Mouse (Mus musculus) hindbrain, postnatal 0 days (tissue): ENCODE results near the gene Brsk2. TPM values are rescaled to one million over a fixed set of nuclear protein-coding genes. Genes with fewer than 3 reads are reported as not detected.

Experiments
- ATAC-seq: fragments of 200-750 bp; cut with Nextera tagmentation; 2 replicates; pipeline ENCODE4 v1.8.0; 2017; ENCODE audit warnings: mild to moderate bottlenecking, moderate TSS enrichment, moderate library complexity
- DNase-seq: peaks from one replicate; pipeline ENCODE4 v3.0.0-alpha.2; 2015; ENCODE audit warnings: low spot score
- H3K27ac ChIP-seq: fragments of 300-500 bp; sonication (generic); 2 replicates; pipeline ENCODE4 v1.5.1; 2014; ENCODE audit warnings: mild to moderate bottlenecking
- H3K27me3 ChIP-seq: fragments of 300-500 bp; sonication (generic); 2 replicates; pipeline ENCODE4 v1.6.1; 2014; ENCODE audit warnings: low read length, mixed read lengths; ENCODE audit not compliant: insufficient read depth
- H3K36me3 ChIP-seq: fragments of 300-500 bp; sonication (generic); 2 replicates; pipeline ENCODE4 v1.6.1; 2014; ENCODE audit warnings: low read length, mixed read lengths; ENCODE audit not compliant: insufficient read depth
- H3K4me1 ChIP-seq: fragments of 300-500 bp; sonication (generic); 2 replicates; pipeline ENCODE4 v1.6.1; 2014; ENCODE audit warnings: antibody characterized with exemption, low read length, mixed read lengths; ENCODE audit not compliant: insufficient read depth
- H3K4me2 ChIP-seq: fragments of 300-500 bp; sonication (generic); 2 replicates; pipeline ENCODE4 v1.6.1; 2014; ENCODE audit warnings: low read depth, mild to moderate bottlenecking, low read length, moderate library complexity, mixed read lengths
- H3K4me3 ChIP-seq: fragments of 300-500 bp; sonication (generic); 2 replicates; pipeline ENCODE4 v1.5.1; 2014; ENCODE audit warnings: low read length
- H3K9ac ChIP-seq: fragments of 300-500 bp; sonication (generic); replicated peaks from 2 replicates; pipeline ENCODE4 v1.6.1; 2014; ENCODE audit warnings: mild to moderate bottlenecking, low read length, moderate library complexity, mixed read lengths
- H3K9me3 ChIP-seq: fragments of 300-500 bp; sonication (generic); 2 replicates; pipeline ENCODE4 v1.6.1; 2016; ENCODE audit warnings: low read length, mixed read lengths
- CTCF ChIP-seq: IDR thresholded peaks from 2 replicates; pipeline ENCODE4 v1.5.1; 2016; ENCODE audit warnings: antibody characterized with exemption, control low read depth, low read depth
- WGBS: fragments of 180-500 bp; shearing (Covaris S2); extraction: QIAGEN DNeasy Blood & Tissue Kit; methylation state at CpG from one replicate; pipeline ENCODE4 v1.1.7; 2014; 5-methylcytosine and 5-hydroxymethylcytosine counted together
- polyA plus RNA-seq: library from polyadenylated mRNA; unstranded; fragments of >200 nt; fragmentation: Nextera tagmentation; extraction: Ambion mirVana; gene quantifications from 2 replicates; pipeline ENCODE4 v1.2.1, GENCODE M21; 2015
- total RNA-seq: library from RNA; depleted of rRNA; stranded (reverse); fragments of >200 nt; gene quantifications from 2 replicates; pipeline ENCODE4 v1.2.3, GENCODE M21; 2014

The Brsk2 gene
- total and polyA plus RNA-seq, 2 experiments from 2014 or later = 17.9 to 143 TPM

GRCm38 (mm10) chr7:141924917-141925316 lies 24.6 kb upstream of the Brsk2 start:
- 7% methylated on average over 6 of the region's 7 CpGs for WGBS
- no peak overlapping the region for H3K9ac ChIP-seq
- no peaks in the 10 kb centered on the region for H3K4me1 ChIP-seq
- no peak overlapping the region for H3K27ac ChIP-seq
- TF ChIP-seq CTCF = peak; percentile 96
- ATAC-seq = peak; percentile 81; the same call in 1 of the 2 replicates
- no peaks in the 10 kb centered on the region for H3K27me3 ChIP-seq
- no peak overlapping the region for H3K4me3 ChIP-seq
- H3K4me2 ChIP-seq = no peak overlapping the region
- H3K36me3 ChIP-seq = no peaks in the 10 kb centered on the region
- H3K9me3 ChIP-seq = no peaks in the 10 kb centered on the region
- DNase-seq = peak; percentile 90

GRCm38 (mm10) chr7:141928642-141929041 lies 20.9 kb upstream of the Brsk2 start:
- ATAC-seq (no peak), DNase-seq (no peak)
- H3K36me3 ChIP-seq = no peaks in the 10 kb centered on the region
- H3K4me1 ChIP-seq = no peaks in the 10 kb centered on the region
- H3K27ac ChIP-seq = no peak overlapping the region
- TF ChIP-seq CTCF = no peak
- H3K9ac ChIP-seq = no peak overlapping the region
- no peak overlapping the region for H3K4me2 ChIP-seq
- 76% methylated on average over 10 of the region's 10 CpGs for WGBS
- H3K4me3 ChIP-seq = no peak overlapping the region
- no peaks in the 10 kb centered on the region for H3K9me3 ChIP-seq
- no peaks in the 10 kb centered on the region for H3K27me3 ChIP-seq

- no peak overlapping the region for H3K4me3 ChIP-seq
- TF ChIP-seq CTCF = no peak
- ATAC-seq (peak; percentile 94), DNase-seq (peak; percentile 84)
- H3K4me1 ChIP-seq = peaks cover 5% of the 10 kb centered on the region; the same call in 1 of the 2 replicates
- 27% methylated on average over 7 of the region's 7 CpGs for WGBS
- peak overlapping the region; percentile 64; the same call in 1 of the 2 replicates for H3K27ac ChIP-seq
- no peak overlapping the region for H3K4me2 ChIP-seq
- H3K36me3 ChIP-seq = no peaks in the 10 kb centered on the region
- no peak overlapping the region for H3K9ac ChIP-seq
- no peaks in the 10 kb centered on the region for H3K9me3 ChIP-seq
- H3K27me3 ChIP-seq = no peaks in the 10 kb centered on the region
Measured at GRCm38 (mm10) chr7:141934128-141934898, 15.2 kb upstream of the Brsk2 start.

DNA sequence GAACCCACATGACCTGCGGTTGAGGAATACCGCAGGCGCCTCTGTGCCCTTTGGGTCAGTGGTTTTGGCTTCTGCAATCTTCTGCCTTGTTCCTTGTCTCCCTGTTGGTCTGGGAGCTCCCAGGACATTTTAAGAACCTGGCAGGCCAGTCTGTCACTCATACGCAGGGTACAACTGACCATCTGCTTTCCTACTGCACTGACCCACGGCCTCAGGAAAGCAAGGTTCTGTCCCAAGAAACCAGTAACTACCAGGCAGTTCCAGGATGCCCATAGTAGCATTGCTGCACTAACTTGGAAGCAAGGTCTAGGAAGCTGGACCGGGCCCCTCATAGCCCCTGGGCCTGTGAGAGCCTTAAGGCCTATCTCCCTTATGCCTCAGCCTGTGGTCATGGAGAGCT lies 14.6 kb upstream of the Brsk2 start:
- H3K27me3 ChIP-seq = no peaks in the 10 kb centered on the region
- peak overlapping the region; percentile 64; the same call in 1 of the 2 replicates for H3K27ac ChIP-seq
- H3K9ac ChIP-seq = no peak overlapping the region
- no peak overlapping the region for H3K4me2 ChIP-seq
- H3K9me3 ChIP-seq = no peaks in the 10 kb centered on the region
- no peak overlapping the region for H3K4me3 ChIP-seq
- TF ChIP-seq CTCF = no peak
- no peaks in the 10 kb centered on the region for H3K36me3 ChIP-seq
- ATAC-seq (no peak; the same call in 1 of the 2 replicates), DNase-seq (no peak)
- H3K4me1 ChIP-seq = peaks cover 5% of the 10 kb centered on the region; the same call in 1 of the 2 replicates
- WGBS = 49% methylated on average over 6 of the region's 6 CpGs

GRCm38 (mm10) chr7:141943444-141943843 lies 6.1 kb upstream of the Brsk2 start:
- Histone ChIP-seq H3K9me3 (no peaks in the 10 kb centered on the region), H3K36me3 (no peaks in the 10 kb centered on the region), H3K4me1 (peaks cover 21% of the 10 kb centered on the region), H3K4me2 (no peak overlapping the region), H3K27me3 (no peaks in the 10 kb centered on the region), H3K9ac (no peak overlapping the region), H3K27ac (peak overlapping the region; percentile 32; the same call in 1 of the 2 replicates), H3K4me3 (no peak overlapping the region)
- TF ChIP-seq CTCF = no peak
- ATAC-seq (0 out of 2 replicates have a peak, but pooled peaks have one; percentile 36), DNase-seq (peak; percentile 37)
- WGBS = 33% methylated on average over 5 of the region's 5 CpGs

DNA sequence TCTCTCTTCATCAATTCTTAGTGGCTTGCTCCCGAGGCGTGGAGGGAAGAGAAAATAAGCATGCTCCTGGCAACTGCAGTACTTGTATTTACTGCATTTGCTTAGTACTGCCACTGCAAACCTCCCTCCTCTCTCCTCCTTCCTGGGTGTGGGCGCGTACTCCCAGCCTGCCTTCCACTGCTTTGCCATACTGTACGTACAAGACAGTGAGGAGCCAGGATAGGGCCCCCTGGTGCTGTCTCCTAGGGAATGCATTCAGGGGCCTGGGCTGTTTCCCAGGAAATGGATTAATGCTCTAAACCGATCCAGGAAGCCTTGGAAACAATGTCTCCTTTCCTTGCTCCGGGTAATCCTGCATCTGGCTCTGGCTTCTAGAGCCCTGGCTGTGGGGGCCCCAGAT lies 3.6 kb upstream of the Brsk2 start:
- H3K4me2 ChIP-seq = peak overlapping the region; percentile 39
- peak overlapping the region; percentile 64 for H3K27ac ChIP-seq
- ATAC-seq (peak; percentile 15; the same call in 1 of the 2 replicates), DNase-seq (peak; percentile 78)
- no peaks in the 10 kb centered on the region for H3K9me3 ChIP-seq
- H3K9ac ChIP-seq = peak overlapping the region; percentile 21; the same call in 1 of the 2 replicates
- WGBS = 10% methylated on average over 7 of the region's 7 CpGs
- peaks cover 25% of the 10 kb centered on the region for H3K4me1 ChIP-seq
- peak overlapping the region; percentile 10; the same call in 1 of the 2 replicates for H3K4me3 ChIP-seq
- peak; percentile 42 for TF ChIP-seq CTCF
- no peaks in the 10 kb centered on the region for H3K36me3 ChIP-seq
- no peaks in the 10 kb centered on the region for H3K27me3 ChIP-seq

DNA sequence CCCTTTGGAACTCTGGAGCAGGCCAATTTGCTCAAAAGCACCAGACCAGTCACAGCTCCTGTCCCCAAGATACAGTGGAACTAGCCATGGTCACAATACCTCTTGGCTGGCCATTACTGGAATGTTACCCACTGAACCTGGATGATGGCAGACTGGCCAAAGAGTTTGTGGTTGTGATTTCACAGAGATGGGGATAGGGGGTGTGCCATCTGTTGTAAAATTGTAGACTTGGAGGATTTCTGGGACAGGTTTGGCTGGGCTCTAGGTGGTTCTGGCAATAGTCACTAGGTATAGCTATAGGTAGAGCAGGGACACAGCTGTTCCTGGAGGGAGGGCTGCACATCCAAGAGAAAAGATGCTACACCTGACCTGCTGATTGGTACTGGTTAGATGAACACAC lies 2.0 kb upstream of the Brsk2 start:
- Histone ChIP-seq H3K27ac (no peak overlapping the region), H3K27me3 (no peaks in the 10 kb centered on the region), H3K9ac (no peak overlapping the region), H3K9me3 (no peaks in the 10 kb centered on the region), H3K4me3 (no peak overlapping the region), H3K36me3 (no peaks in the 10 kb centered on the region), H3K4me2 (no peak overlapping the region), H3K4me1 (peaks cover 36% of the 10 kb centered on the region)
- no peak for DNase-seq
- no peak for TF ChIP-seq CTCF
- ATAC-seq = no peak
